Mouse (Mus musculus): ENCODE results near the gene Serpinb6c. TPM values are rescaled to one million over a fixed set of nuclear protein-coding genes. Genes with fewer than 3 reads are reported as not detected.

Gene Serpinb6c
- polyA plus RNA-seq, 1 experiment from 2014 or later = not detected

GRCm38 (mm10) chr13:33921699-33922098 is 16.2 kb upstream of the Serpinb6c start:
- 0 out of 2 replicates have a peak, but pooled peaks cover 3% of the 10 kb centered on the region for H3K9me3 ChIP-seq
- no peaks in the 10 kb centered on the region for H3K4me1 ChIP-seq (replicated peaks)
- no peak overlapping the region for H3K4me3 ChIP-seq
- WGBS = 85% methylated on average over 5 of the region's 5 CpGs
- no peak for DNase-seq (ENCODE audit: low spot score)
- no peaks in the 10 kb centered on the region for H3K27me3 ChIP-seq (ENCODE audit: insufficient read depth, poor library complexity, severe bottlenecking)
- no peak overlapping the region for H3K27ac ChIP-seq
- H3K36me3 ChIP-seq = peaks cover 30% of the 10 kb centered on the region

DNA sequence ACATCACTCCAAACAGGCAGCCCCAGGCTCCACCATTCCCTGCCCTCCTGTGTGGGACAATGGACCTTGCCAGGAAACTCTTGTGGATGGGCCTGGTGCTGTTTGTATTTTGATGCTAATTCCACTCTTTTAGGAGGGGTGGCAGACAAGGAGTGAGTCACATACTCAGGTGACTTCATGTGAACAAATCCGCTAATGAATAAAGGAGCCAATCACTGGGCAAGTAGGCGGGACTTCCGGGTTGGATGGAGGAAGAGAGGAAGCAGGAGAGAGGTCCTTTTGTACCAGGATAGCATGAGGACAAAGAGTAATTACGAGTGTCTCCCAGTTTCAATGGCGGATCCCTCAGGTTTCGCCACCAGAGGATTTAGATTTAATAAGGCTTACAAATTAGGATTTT is 15.5 kb upstream of the Serpinb6c start:
- Histone ChIP-seq H3K27ac (no peak overlapping the region), H3K9me3 (0 out of 2 replicates have a peak, but pooled peaks cover 3% of the 10 kb centered on the region), H3K36me3 (peaks cover 30% of the 10 kb centered on the region), H3K4me1 (replicated peaks) (no peaks in the 10 kb centered on the region), H3K27me3 (ENCODE audit: insufficient read depth, poor library complexity, severe bottlenecking) (no peaks in the 10 kb centered on the region), H3K4me3 (no peak overlapping the region)
- 91% methylated on average over 6 of the region's 6 CpGs for WGBS
- no peak for DNase-seq (ENCODE audit: low spot score)

- no peak for DNase-seq (ENCODE audit: low spot score)
- Histone ChIP-seq H3K4me1 (replicated peaks) (no peaks in the 10 kb centered on the region), H3K27ac (no peak overlapping the region), H3K36me3 (no peaks in the 10 kb centered on the region), H3K27me3 (ENCODE audit: insufficient read depth, poor library complexity, severe bottlenecking) (no peaks in the 10 kb centered on the region), H3K4me3 (no peak overlapping the region), H3K9me3 (no peaks in the 10 kb centered on the region)
- 80% methylated on average over 3 of the region's 3 CpGs for WGBS
These were observed 1.3 kb upstream of the Serpinb6c start for GRCm38 (mm10) chr13:33906821-33907220.

GRCm38 (mm10) chr13:33903290-33903689 is 2.2 kb downstream of the Serpinb6c start:
- DNase-seq (ENCODE audit: low spot score) = no peak
- no peak overlapping the region for H3K4me3 ChIP-seq
- WGBS = 91% methylated on average over 2 of the region's 2 CpGs
- no peaks in the 10 kb centered on the region for H3K9me3 ChIP-seq
- no peak overlapping the region for H3K27ac ChIP-seq
- H3K36me3 ChIP-seq = no peaks in the 10 kb centered on the region
- H3K27me3 ChIP-seq (ENCODE audit: insufficient read depth, poor library complexity, severe bottlenecking) = no peaks in the 10 kb centered on the region
- no peaks in the 10 kb centered on the region for H3K4me1 ChIP-seq (replicated peaks)

DNA sequence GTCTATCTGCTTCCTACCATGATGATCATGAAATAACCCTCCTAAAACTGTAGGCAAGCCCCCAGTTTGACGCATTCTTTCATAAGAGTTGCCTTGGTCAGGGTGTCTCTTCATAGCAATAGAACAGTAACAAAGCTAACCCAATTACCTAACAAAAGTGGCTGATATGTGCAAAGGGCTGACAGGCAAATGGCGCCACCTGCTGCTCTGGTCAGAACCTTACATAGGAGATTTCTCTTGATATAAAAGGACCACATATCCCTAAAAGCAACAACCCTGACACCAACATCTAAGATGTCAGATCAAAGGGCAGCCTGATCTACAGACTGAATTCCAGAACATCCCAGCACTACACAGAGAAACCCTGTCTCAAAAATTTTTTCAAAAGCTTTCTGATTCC is 11.3 kb downstream of the Serpinb6c start:
- no peaks in the 10 kb centered on the region for H3K9me3 ChIP-seq
- DNase-seq (ENCODE audit: low spot score) = peak; percentile 33
- no peaks in the 10 kb centered on the region for H3K27me3 ChIP-seq (ENCODE audit: insufficient read depth, poor library complexity, severe bottlenecking)
- whole genome bisulfite sequencing = 42% methylated on average over 2 of the region's 2 CpGs
- no peak overlapping the region for H3K27ac ChIP-seq
- H3K4me3 ChIP-seq = no peak overlapping the region
- H3K36me3 ChIP-seq = no peaks in the 10 kb centered on the region
- H3K4me1 ChIP-seq (replicated peaks) = no peaks in the 10 kb centered on the region

DNA sequence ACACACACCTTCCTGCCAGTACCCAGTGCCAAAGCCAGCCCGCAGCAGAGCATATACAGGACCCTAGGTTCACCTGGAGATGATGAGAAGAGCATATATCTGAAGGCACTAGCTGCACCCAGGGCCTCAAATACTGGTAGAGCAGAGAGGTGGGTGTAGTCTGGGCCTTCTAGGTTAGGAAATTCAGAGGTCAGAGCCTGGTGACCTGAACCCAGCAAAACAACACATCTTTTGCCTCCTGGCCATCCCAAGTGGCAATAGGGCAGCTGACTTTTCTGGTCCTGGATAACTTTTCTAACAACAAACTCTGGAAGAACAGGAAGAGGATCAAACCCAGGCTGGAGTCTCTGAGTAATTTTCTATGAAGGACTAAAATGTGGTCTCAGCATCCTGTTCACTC is 62.2 kb downstream of the Serpinb6c start, which contains the start of gene Serpinb6e:
Gene Serpinb6e, minus strand, starts transcription at position 101 of the 400 bp plus-strand sequence.
- WGBS = 66% methylated on average over 1 of the region's 1 CpGs
- H3K36me3 ChIP-seq = no peaks in the 10 kb centered on the region
- H3K27ac ChIP-seq = no peak within 1 kb of the TSS
- no peaks in the 10 kb centered on the region for H3K27me3 ChIP-seq (ENCODE audit: insufficient read depth, poor library complexity, severe bottlenecking)
- no peak within 1 kb of the TSS for H3K4me3 ChIP-seq
- DNase-seq (ENCODE audit: low spot score) = no peak
- H3K4me1 ChIP-seq (replicated peaks) = no peaks in the 10 kb centered on the region
- no peaks in the 10 kb centered on the region for H3K9me3 ChIP-seq

- Histone ChIP-seq H3K36me3 (no peaks in the 10 kb centered on the region), H3K4me1 (replicated peaks) (no peaks in the 10 kb centered on the region), H3K27me3 (ENCODE audit: insufficient read depth, poor library complexity, severe bottlenecking) (no peaks in the 10 kb centered on the region), H3K9me3 (peaks cover 10% of the 10 kb centered on the region), H3K4me3 (no peak overlapping the region), H3K27ac (no peak overlapping the region)
- no peak for DNase-seq (ENCODE audit: low spot score)
- 93% methylated on average over 2 of the region's 2 CpGs for WGBS
These were observed 74.8 kb downstream of the Serpinb6c start for GRCm38 (mm10) chr13:33830751-33831150.

Other genes starting within 250 kb of the Serpinb6c start
- gene Serpinb6d, start 244.3 kb downstream of the Serpinb6c start, polyA plus RNA-seq (2016; fragmentation: Nextera tagmentation; extraction: Ambion mirVana) = not detected in 2 replicates
- not detected in 2 replicates for gene Serpinb6e, start 62.3 kb downstream of the Serpinb6c start, polyA plus RNA-seq (2016; fragmentation: Nextera tagmentation; extraction: Ambion mirVana)
- gene Nqo2, start 59.0 kb upstream of the Serpinb6c start, polyA plus RNA-seq (2016; fragmentation: Nextera tagmentation; extraction: Ambion mirVana) = 19.2 and 26.2 TPM in 2 replicates
- 7.3 and 10.0 TPM in 2 replicates for gene Ripk1, start 96.7 kb upstream of the Serpinb6c start, polyA plus RNA-seq (2016; fragmentation: Nextera tagmentation; extraction: Ambion mirVana)
- 28.3 and 35.5 TPM in 2 replicates for gene Serpinb6a, start 97.1 kb upstream of the Serpinb6c start, polyA plus RNA-seq (2016; fragmentation: Nextera tagmentation; extraction: Ambion mirVana)
- gene Bphl, start 131.9 kb upstream of the Serpinb6c start, polyA plus RNA-seq (2016; fragmentation: Nextera tagmentation; extraction: Ambion mirVana) = 33.1 and 34.5 TPM in 2 replicates
- 202 and 435 TPM in 2 replicates for gene Tubb2a, start 172.3 kb upstream of the Serpinb6c start, polyA plus RNA-seq (2016; fragmentation: Nextera tagmentation; extraction: Ambion mirVana)
- 187 and 370 TPM in 2 replicates for gene Tubb2b, start 224.8 kb upstream of the Serpinb6c start, polyA plus RNA-seq (2016; fragmentation: Nextera tagmentation; extraction: Ambion mirVana)